Mouse (Mus musculus) adipocyte (in vitro differentiated cells): ENCODE measurements around the gene Dyrk1a.

ENCODE experiments used
- DNase-seq: peaks from one replicate; pipeline ENCODE4 v3.0.0-alpha.2; 2016; ENCODE audit warnings: low spot score

Gene Dyrk1a

DNA sequence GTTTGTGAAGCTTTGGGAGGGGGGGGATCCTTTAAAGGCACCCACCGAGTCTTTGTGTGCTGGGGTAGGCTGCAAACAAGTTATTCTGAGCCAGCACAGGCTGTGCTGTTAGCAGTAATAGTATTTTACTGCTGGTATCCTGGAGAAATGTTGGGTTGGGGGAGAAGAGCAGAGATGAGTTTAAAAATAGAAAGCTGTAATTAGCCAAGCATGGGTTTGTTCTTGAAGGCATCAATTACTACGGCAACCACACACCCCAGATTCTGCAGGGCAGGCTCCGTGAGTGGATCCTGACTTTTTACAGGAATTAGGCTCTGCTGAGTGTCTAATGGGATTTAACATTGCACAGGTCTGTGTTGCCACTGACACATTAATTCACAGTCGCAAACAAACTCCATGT, 149.1 kb downstream of the Dyrk1a start:
- DNase-seq, result no peak

DNA sequence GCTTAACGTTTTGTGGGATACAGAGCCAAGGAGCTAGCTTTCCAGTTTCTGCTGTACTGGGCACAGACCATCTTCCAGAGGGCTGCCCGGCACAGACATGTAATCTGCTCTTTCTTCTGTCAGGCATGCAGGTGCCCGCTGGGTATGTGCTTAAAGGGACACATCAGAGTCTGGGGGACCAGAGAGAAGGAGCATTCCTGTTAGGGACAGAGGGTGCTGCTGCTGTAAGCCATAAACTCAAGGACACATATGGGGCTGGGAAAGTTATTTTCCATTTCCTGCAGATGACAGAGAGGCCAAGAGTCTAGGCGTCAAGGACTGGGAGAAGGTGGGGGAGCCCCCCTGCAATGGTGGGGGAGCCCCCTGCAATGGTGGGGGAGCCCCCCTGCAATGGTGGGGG, 149.7 kb downstream of the Dyrk1a start:
- no peak for DNase-seq

DNA sequence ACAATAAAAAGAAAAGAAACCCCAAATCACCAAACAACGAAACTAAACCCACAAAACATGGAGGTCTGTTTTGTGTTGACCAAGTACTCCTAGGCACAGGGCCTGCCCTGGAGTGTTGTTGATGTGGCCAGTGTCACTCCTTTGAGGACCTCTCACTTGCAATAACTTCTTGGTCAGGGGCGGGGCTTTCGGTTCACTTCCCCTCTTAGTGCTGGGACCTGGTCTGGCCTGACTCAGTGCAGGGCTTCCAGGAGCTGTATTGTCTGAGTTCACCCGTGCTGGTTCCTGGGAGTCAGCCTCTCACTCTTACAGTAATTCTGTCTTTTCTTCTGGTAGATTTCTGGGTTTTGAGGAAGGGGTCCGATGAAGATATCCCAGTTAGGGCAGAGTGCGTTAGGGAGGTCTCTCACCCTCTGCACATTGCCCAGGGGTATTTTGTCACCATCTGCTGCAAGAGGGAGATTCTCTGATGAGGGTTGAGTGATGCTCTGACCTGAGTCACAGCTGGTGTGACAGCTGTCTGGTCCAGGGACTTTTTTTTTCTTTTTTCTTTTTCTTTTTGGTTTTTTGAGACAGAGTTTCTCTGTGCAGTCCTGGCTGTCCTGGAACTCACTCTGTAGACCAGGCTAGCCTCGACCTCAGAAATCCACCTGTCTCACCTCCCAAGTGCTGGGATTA, 150.8 kb downstream of the Dyrk1a start:
- no peak for DNase-seq

DNA sequence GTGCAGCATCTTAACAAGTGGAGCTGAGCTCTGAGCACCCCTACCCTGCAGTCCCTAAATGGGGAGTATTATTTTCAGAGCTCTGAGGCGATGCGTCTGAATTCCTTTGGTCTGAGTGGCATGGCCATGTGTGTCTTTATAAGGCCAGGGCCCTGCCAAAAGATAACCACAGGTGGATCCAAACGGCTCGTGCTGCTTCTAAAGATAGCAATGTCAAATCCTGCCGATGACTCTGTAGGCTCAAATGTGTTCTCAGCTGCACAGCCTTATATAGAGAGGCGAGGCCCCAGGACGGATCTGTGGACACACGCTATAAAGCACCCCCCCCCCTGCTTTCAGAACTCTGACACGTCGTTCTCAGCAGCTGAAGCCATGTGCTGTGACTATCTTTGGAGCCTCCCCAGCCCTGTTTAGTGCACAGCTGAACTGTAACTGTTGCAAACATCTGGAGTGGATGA, 151.8 kb downstream of the Dyrk1a start:
- DNase-seq, result no peak

DNA sequence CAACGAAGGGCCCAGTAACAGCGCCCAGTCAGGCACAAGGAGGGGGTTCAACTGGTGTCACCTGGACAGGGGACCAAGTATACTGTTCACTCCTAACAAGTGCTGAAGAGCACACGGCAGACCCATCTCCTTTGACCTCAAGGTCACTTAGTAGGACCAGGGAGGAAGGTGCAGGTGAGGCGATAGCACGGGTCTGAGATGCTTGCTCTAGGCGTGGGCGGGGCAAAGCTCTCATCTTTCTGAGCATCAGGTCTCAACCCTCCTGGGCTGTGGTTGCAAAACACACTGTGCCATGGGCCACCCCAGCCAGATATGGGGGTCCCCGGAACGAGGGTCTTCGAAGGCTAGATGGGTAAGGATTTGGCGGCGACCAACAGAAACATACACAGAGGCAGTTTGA, 153.1 kb downstream of the Dyrk1a start:
- no peak for DNase-seq

DNA sequence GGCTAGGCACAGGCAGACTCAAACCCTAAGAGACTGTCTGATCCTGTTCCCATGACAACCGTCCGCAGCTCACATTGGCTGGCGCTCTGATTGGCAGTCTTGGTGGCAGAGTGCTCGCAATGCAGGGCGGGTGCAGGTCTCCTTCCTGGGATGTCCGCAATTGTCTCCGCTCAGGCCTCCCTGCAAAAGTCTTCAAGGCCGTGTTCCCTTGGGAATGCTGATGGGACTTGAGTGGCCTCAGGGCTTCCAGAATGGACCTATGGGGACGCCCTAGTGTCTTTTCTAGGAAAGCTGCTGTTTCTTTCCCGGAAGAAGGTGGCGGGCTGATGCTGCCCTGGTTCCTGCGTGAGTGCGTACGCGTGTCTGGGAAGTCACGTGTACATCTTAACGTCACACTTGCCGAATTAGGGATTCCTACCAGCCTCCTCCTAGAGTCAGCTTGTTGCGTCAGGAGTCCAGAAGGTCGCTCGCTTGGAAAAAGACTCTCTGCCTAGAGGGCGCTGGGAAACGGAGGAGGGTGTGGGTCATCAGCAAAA, 154.3 kb downstream of the Dyrk1a start:
- DNase-seq, result no peak

DNA sequence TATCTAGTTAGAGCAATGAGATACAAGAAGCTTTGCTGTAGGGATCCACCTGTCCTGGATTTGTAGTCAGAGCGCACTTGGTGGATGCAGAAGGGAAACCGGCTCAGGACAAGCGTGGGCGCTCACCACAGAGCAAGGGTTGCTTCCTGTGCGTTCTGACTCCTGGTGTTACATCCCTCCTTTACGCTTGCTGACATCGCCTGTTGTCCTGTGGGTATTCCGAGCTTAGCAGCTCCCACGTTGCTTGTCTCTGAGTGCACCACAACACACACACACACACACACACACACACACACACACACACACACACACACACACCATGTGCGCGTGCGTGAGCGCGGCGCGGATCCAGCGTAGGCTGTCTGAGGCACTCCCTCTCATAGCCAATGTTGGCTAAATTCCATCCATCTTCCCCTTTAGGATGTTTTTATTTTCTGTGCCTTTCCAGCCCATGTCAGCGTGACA, 155.0 kb downstream of the Dyrk1a start:
- no peak for DNase-seq

DNA sequence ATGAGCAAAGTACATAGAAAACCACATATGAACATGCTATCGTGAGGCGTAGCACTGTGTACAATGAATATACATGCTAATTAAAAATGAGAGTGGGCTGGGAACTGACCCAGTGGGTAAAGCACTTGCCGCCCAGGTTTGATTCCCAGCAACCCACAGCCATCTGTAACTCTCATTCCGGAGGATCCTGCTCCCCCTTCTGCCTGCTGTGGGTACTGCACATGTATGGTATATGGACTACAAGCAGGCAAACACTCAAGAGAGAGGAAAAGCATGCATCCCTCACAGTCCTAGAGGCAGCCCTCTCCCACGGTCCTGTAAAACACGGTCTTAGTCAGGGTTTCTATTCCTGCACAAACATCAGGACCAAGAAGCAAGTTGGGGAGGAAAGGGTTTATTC, 159.4 kb downstream of the Dyrk1a start:
- DNase-seq, result no peak

DNA sequence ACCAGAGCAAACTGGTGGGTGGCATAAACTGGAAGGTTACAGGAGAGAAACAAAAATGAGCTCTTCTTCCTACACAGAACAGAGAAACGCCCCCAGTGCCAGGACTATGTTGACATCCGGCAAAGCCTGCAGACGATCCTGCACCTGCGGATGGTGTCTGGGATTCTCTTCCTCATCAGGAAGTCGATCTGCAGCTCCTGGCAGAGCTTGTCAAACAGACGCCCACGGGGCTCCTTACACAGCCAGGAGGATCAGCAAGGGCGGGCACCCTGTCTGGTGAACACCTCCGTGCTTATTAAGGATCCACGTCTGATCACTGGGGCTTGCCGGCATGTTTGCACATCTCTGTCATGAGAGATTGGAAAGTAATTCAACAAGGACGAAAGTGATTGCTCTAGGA, 161.2 kb downstream of the Dyrk1a start:
- no peak for DNase-seq

DNA sequence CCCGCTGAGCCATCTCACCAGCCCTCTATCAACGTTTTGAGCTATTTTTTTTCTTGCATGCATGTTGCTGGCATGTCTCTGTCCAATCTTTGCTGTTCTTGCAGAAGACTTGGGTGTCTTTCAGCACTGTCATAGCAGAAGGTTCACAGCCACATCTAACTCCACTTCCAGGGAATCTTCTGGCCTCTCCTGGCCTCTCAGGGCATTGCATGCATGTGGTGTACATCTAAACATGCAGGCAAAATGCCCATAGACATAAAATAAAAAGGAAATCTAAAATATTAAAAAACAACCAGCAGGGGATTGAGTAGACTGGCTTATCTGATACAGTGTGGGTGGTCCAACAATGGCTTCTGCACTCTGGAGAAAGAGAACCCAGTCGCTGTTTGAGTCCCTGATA, 165.7 kb downstream of the Dyrk1a start:
- DNase-seq, result peak; percentile 46

DNA sequence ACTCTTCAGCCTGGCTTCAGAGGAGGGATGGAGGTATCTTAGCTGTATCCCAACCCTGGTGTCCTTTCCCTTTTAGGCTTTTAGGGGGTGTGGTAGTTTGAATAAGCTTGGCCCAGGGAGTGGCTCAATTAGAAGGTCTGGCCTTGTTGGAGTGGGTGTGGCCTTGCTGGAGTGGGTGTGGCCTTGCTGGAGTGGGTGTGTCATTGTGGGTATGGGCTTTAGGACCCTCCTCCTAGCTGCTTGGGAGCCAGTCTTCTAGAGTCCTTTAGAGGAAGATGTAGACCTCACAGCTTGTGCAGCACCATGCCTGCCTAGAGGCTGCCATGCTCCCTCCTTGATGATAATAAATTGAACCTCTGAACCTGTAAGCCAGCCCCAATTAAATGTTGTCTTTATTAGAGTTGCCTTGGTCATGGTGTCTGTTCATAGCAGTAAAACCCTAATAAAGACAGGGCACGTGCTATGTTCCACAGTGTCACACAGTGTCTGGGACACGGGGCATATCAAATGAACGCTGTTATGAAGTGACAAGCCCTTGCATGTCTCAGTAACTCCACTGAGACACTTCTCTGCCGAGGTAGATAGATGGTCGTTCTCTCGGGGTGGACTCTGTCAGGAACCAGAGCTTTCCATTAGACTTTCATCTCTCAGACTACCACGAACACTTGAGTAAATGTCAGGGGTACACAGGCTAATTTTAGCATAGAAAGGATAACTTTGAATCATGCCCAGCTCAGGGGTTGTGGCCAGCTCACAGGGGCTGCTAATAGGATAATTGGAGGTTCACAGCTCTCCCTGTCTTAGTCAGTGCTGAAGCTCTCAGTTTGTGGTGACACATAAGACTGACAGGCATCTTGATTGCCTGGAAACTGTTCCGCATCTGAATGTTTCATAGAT, 166.9 kb downstream of the Dyrk1a start:
- no peak for DNase-seq

DNA sequence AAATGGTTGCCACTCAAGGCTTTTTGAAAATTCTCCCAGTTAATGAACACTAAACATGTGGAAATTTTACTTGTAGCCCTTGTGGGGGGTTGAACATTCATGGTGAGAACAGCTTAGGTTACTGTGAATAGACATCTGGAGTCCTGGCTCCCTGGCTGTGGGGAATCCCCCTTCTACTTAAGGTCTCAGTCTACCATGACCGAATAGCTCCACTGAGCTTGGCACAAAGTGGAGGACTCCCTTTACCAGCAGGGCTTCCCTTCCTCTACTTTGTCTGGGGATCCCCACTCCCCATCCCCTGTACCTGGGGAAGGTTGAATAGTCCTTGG, 167.5 kb downstream of the Dyrk1a start:
- no peak for DNase-seq

DNA sequence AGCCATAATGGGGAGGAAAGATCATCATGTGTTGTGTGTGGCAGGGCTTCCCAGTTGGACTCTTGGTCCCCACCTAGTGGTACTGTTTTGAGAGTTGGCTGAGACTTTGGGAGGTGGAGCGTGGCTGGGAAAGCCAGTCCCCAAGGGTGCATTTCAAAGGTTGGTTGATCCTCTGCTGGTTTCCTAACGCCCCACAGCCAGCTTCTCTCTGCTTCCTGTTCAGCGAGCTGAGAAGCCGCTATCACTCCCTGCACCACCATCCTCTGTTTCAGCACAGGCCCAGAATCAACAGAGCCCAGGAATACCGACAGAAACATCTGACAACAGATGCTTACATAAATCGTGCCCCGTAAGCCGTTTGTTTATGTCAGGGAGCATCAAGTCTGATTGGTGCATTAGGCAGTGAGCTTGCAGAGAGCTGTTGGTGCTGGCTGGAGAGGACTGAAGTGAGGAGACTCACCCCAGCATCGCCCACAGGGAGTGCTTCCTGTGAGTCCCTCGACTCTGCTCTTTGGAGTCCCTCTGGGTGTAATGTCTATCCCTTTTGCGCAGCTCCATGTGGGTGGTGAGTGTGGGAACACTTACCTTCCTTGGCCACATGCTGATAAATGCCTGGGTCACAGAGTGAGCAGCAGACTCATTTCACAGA, 174.2 kb downstream of the Dyrk1a start:
- DNase-seq, result peak; percentile 72

DNA sequence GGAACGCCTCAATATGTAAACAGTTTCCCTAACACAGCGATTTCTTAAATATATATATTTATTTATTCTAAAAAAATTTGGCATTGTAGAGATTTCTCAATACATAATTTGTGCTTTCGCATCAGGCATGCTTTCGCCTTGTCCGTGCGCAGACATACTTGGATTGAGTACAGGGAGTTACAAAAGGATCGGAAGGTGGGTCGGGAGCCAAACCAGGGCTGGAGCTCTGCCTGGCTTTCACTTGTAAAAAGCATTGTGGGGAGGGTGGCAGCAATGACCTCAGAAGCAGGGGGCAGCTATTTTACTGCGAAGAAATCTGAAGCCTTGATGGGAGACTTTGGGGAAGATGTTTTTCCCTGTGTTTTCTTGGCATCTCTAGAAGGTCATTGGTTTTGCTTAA, 175.2 kb downstream of the Dyrk1a start:
- peak; percentile 61 for DNase-seq
